Mouse (Mus musculus): ENCODE results near the gene Letmd1. TPM values are rescaled to one million over a fixed set of nuclear protein-coding genes. Genes with fewer than 3 reads are reported as not detected.
"Not testable (repeated sequence)": the region's sequence is repeated elsewhere in the genome, so short reads cannot be mapped to it uniquely, and the experiment has no call there.

The Letmd1 gene
- polyA plus RNA-seq (2015; fragmentation: Nextera tagmentation; extraction: Ambion mirVana), result 12.8 and 15.3 TPM in 2 replicates

DNA sequence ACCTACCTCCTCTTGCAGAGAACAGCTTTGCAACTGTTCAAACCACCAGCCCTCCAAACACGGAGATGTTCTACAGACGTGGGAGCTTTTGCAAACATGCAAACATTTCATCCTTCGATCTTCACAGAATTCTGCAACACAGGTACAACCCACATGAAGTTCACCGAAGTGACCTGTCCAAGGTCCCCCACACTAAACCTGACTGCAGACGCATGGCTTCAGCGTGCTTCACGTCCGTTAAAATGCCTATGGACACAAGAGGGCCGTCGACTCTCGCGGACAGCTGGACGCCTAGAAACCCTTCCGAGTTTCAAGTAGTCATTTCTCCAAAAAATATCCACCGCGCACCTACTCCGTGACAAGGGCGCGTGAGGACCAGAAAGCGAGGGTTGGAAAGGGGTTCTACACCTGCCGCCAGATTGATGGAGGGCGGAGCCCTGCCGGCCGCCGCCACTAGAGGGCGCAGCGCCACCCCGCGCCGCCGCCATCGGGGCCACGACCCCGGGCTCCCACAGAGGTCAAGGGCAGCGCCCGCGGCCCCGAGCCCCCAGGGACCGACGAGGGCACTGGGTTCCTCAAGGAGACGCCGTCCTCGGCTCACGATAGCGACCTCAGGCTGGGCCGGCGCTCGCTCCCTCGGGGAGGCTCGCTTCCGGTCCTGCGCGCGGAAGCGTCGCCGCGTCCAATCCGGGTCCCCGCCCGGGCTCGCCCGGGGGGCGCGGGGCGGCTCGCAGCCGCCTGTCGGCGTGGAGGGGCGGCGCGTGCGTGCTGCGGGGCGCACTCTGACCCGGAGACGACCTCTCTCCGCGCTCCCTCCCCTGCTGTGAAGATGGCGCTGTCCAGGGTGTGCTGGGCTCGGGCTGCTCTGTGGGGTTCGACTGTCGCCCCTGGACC is at the start of gene Letmd1:
TSS of gene Letmd1 (plus strand) at position 729 of the 894 bp plus-strand sequence.
- no peaks in the 10 kb centered on the region for H3K27me3 ChIP-seq (ENCODE audit: control insufficient read depth, insufficient read depth, low read depth, low read length)
- peak; percentile 86 for ATAC-seq (ENCODE audit: low read depth)
- peak within 1 kb of the TSS; percentile 87 for H3K9ac ChIP-seq (ENCODE audit: low read depth, low read length)
- H3K4me2 ChIP-seq (ENCODE audit: low read depth, low read length), result peak within 1 kb of the TSS; percentile 92
- peak within 1 kb of the TSS; percentile 87 for H3K27ac ChIP-seq (ENCODE audit: low read length)
- WGBS (ENCODE audit: insufficient replicate concordance), result 2% methylated on average over 79 of the region's 84 CpGs
- peaks cover 22% of the 10 kb centered on the region for H3K4me1 ChIP-seq (ENCODE audit: control insufficient read depth, low read depth, low read length)
- H3K36me3 ChIP-seq (ENCODE audit: control insufficient read depth, insufficient read depth), result peaks cover 7% of the 10 kb centered on the region; the same call in 1 of the 2 replicates
- peak within 1 kb of the TSS; percentile 88 for H3K4me3 ChIP-seq (ENCODE audit: low read depth, low read length)
- no peaks in the 10 kb centered on the region for H3K9me3 ChIP-seq (replicated peaks; ENCODE audit: control insufficient read depth, low read length)

DNA sequence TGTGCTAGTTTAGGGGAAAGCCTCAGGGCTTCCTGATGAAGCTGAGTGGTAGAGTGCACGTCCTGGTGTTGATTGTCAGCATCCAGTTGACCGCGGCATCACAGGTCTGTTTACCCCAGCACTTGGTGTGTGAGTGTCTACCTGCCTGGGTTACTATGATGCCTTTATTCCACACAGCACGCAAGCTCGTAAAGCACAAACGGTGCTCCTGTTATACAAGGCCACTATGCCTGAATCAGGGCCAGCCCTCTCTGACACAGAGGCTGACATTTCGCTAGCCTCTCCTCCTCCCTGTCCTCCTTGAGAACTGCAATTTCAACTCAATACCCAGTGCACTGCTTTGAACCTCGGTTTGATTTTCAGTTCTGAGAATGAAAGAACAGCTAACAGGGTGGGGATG is 49.5 kb upstream of the Letmd1 start:
- Histone ChIP-seq H3K27ac (ENCODE audit: low read length) (peak overlapping the region; percentile 97), H3K4me2 (ENCODE audit: low read depth, low read length) (peak overlapping the region; percentile 74), H3K9ac (ENCODE audit: low read depth, low read length) (peak overlapping the region; percentile 61), H3K27me3 (ENCODE audit: control insufficient read depth, insufficient read depth, low read depth, low read length) (peaks cover 4% of the 10 kb centered on the region), H3K9me3 (replicated peaks; ENCODE audit: control insufficient read depth, low read length) (no peaks in the 10 kb centered on the region), H3K4me3 (ENCODE audit: low read depth, low read length) (peak overlapping the region; percentile 84), H3K36me3 (ENCODE audit: control insufficient read depth, insufficient read depth) (no peaks in the 10 kb centered on the region), H3K4me1 (ENCODE audit: control insufficient read depth, low read depth, low read length) (peaks cover 80% of the 10 kb centered on the region)
- WGBS (ENCODE audit: insufficient replicate concordance), result 41% methylated on average over 8 of the region's 8 CpGs
- ATAC-seq (ENCODE audit: low read depth), result no peak

DNA sequence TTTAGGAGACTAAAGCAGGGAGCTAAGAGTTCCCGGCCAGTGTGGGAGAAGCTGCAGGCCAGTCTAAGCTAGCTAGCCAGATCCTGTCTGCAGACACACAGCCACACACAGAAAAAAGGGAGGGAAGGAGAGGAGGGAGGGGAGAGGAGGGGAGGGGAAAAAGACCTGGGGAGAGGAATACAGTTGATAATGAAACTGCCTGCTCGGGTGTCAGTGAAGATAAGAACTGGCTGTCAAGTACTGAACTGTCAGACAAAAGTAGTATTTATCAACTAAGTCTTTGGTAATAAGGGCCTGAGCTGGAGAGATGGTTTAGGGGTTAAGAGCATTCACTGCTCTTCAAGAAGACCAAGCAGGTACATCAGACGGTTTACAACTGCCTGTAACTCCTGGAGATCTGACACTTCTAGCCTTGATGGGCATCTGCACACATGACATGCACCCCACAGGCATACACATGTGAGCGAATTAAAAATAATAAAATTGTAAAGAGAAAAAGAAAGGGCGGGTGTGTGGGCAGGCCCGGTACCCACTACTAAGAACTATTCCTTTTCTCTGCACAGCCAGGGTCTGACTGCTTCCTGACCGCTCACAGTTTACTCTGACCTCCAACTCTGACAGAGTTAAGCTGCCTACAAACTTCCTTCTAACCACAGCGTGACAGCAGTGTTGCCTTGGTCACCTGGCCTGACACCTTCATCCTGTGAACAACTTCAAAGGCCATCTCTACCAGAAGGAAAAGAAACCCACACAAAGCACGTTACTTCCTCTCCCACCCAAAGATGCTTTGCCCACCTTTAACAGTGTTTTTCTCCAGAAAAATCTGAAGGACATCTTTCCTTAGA is 48.7 kb upstream of the Letmd1 start:
- H3K36me3 ChIP-seq (ENCODE audit: control insufficient read depth, insufficient read depth), result no peaks in the 10 kb centered on the region
- peak overlapping the region; percentile 74 for H3K4me2 ChIP-seq (ENCODE audit: low read depth, low read length)
- 20% methylated on average over 9 of the region's 9 CpGs for WGBS (ENCODE audit: insufficient replicate concordance)
- H3K4me3 ChIP-seq (ENCODE audit: low read depth, low read length), result peak overlapping the region; percentile 84
- ATAC-seq (ENCODE audit: low read depth), result peak; percentile 71
- peak overlapping the region; percentile 97 for H3K27ac ChIP-seq (ENCODE audit: low read length)
- peaks cover 13% of the 10 kb centered on the region for H3K27me3 ChIP-seq (ENCODE audit: control insufficient read depth, insufficient read depth, low read depth, low read length)
- H3K4me1 ChIP-seq (ENCODE audit: control insufficient read depth, low read depth, low read length), result peaks cover 76% of the 10 kb centered on the region
- peak overlapping the region; percentile 98 for H3K9ac ChIP-seq (ENCODE audit: low read depth, low read length)
- no peaks in the 10 kb centered on the region for H3K9me3 ChIP-seq (replicated peaks; ENCODE audit: control insufficient read depth, low read length)

DNA sequence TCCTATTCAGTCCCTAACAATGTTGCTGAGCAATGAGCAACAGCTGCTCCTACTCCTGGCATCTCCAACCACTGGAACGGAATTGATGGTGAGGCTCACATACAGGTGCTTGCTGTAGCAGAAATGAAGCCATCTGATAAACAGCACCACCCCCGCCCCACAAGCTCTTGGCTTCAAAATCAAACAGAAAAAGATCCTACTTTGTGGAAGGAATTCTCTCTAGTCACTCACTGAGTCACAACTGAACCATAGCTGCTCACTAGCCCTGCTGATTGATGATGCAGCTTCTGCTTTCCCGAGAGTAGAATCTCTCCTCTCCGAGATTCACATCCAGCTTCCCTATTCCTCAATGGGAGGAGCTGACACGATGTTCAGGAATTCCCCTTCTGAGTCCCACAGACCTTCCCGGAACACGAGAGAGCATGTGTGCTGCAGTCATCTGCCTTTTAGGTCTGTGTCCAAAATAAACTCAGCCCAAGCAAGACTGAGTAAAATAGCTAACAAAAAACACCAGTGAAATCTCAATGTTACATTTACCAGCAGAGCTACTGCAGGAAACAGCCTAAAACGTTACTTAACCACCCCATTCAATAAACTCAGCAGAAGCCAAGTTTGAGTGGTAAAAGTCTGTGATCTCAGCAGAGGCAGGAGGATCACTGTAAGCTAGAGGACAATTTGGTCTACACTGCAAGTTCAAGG is 47.6 kb upstream of the Letmd1 start:
- H3K27ac ChIP-seq (ENCODE audit: low read length), result peak overlapping the region; percentile 97
- H3K4me1 ChIP-seq (ENCODE audit: control insufficient read depth, low read depth, low read length), result peaks cover 65% of the 10 kb centered on the region

DNA sequence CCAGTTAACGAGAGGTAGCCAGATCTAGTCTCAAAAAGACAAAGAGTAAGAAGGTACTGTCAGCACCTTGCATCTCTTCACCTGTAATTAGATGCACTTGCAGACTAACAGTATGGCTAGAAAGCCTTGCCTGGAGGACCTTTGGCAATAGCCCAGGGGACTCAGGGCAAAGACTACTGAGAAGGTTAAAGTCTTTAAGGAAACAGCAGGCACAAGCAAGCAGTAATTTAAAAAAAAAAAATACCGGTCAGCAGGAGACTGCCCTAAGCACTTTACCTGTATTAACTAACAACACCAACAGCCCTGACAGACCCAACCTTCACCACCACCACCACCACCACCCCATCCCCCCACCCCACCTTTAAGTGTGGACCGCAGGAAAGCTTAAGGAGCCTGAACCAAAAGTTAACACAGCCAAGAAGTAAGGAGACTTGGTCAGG is 47.0 kb upstream of the Letmd1 start, which contains the start of gene Gm5475:
TSS of gene Gm5475 (plus strand) at position 390 of the 440 bp plus-strand sequence.
- 20% methylated on average over 3 of the region's 3 CpGs for WGBS (ENCODE audit: insufficient replicate concordance)
- Histone ChIP-seq H3K27ac (ENCODE audit: low read length) (peak within 1 kb of the TSS; percentile 97), H3K4me2 (ENCODE audit: low read depth, low read length) (peak within 1 kb of the TSS; percentile 99), H3K4me3 (ENCODE audit: low read depth, low read length) (peak within 1 kb of the TSS; percentile 84), H3K9ac (ENCODE audit: low read depth, low read length) (peak within 1 kb of the TSS; percentile 98), H3K4me1 (ENCODE audit: control insufficient read depth, low read depth, low read length) (peaks cover 61% of the 10 kb centered on the region), H3K27me3 (ENCODE audit: control insufficient read depth, insufficient read depth, low read depth, low read length) (peaks cover 16% of the 10 kb centered on the region)
- H3K36me3 ChIP-seq (ENCODE audit: control insufficient read depth, insufficient read depth); ATAC-seq (ENCODE audit: low read depth); H3K9me3 ChIP-seq (replicated peaks; ENCODE audit: control insufficient read depth, low read length): not testable (repeated sequence)

More for the DNA sequence above, 47.6 kb upstream of the Letmd1 start:
- peak overlapping the region; percentile 98 for H3K9ac ChIP-seq (ENCODE audit: low read depth, low read length)
- peak overlapping the region; percentile 84 for H3K4me3 ChIP-seq (ENCODE audit: low read depth, low read length)
- H3K36me3 ChIP-seq (ENCODE audit: control insufficient read depth, insufficient read depth), result no peaks in the 10 kb centered on the region
- peaks cover 16% of the 10 kb centered on the region for H3K27me3 ChIP-seq (ENCODE audit: control insufficient read depth, insufficient read depth, low read depth, low read length)
- ATAC-seq (ENCODE audit: low read depth), result no peak
- H3K9me3 ChIP-seq (replicated peaks; ENCODE audit: control insufficient read depth, low read length), result no peaks in the 10 kb centered on the region
- 10% methylated on average over 8 of the region's 8 CpGs for whole genome bisulfite sequencing (ENCODE audit: insufficient replicate concordance)
- H3K4me2 ChIP-seq (ENCODE audit: low read depth, low read length), result peak overlapping the region; percentile 74

DNA sequence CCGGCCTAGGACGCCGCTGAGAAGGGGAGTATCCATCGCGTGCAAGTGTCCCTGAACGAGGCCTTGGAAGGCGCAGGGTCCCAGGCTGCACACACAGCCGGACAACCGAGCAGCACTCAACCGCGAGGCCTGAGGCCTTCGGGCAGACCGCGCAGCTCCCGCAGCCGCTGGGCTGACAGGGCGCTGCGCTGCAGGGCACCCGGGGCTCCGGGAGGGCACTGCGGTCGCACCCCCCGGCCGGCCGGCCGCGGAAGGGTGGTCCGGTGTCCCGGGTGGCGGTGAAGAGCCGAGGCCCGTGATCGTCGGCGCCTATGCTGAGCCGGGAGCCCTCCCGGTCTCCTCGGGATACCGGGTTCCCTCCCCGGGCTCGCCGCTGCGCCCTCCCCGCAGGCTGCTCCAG is 46.3 kb upstream of the Letmd1 start:
- Histone ChIP-seq H3K9ac (ENCODE audit: low read depth, low read length) (peak overlapping the region; percentile 98), H3K36me3 (ENCODE audit: control insufficient read depth, insufficient read depth) (no peaks in the 10 kb centered on the region), H3K4me2 (ENCODE audit: low read depth, low read length) (peak overlapping the region; percentile 74), H3K27me3 (ENCODE audit: control insufficient read depth, insufficient read depth, low read depth, low read length) (peaks cover 16% of the 10 kb centered on the region), H3K27ac (ENCODE audit: low read length) (peak overlapping the region; percentile 97), H3K4me3 (ENCODE audit: low read depth, low read length) (peak overlapping the region; percentile 84), H3K9me3 (replicated peaks; ENCODE audit: control insufficient read depth, low read length) (no peaks in the 10 kb centered on the region), H3K4me1 (ENCODE audit: control insufficient read depth, low read depth, low read length) (peaks cover 54% of the 10 kb centered on the region)
- peak; percentile 28 for ATAC-seq (ENCODE audit: low read depth)
- 0% methylated on average over 42 of the region's 44 CpGs for WGBS (ENCODE audit: insufficient replicate concordance)

DNA sequence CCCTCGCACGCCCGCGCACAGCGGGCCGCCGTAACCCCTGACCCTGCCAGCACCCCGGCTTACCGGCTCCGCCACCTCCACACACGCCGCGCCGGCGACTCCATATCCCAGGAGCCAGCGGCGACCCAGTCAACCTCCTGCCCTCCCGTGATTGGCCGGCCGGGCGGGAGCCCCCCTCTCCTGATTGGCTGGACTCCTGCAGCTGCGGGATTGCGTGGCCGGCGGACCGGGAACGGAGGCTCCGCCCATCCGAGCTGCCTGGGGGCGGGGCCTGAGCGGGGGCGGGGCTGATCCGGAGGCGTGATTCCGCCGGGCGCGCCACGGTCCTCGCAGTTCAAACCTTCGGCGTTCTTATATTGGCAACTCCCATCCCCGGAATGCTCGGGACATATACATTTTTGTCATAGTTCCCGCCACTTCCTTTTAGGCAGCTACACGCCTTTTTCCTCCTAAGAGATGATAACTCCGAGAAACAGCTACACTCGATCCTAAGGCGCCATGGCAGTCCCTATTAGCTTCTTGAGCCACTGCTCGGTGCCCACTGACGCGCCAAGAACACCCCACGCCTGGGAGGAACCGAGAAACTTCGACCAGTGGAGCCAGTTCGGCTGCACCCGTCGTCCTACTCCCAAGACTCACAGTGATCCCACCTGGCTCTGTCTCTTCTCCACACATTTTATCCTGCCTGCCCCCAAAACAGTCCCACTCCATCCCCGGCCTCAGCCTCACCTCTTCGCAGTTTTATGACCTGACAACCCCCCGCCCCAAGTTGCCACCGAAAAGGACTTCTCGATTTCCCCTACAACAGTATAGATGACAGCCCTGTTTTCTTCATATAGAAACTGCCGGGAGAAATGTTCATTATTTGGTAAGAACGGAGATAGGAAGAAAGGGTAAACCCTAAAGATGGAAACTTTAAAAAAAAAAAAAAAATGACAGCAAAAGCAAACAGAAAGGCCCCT is 45.6 kb upstream of the Letmd1 start:
- H3K9me3 ChIP-seq (replicated peaks; ENCODE audit: control insufficient read depth, low read length), result no peaks in the 10 kb centered on the region
- H3K27me3 ChIP-seq (ENCODE audit: control insufficient read depth, insufficient read depth, low read depth, low read length), result peaks cover 16% of the 10 kb centered on the region
- ATAC-seq (ENCODE audit: low read depth), result peak; percentile 93
- no peaks in the 10 kb centered on the region for H3K36me3 ChIP-seq (ENCODE audit: control insufficient read depth, insufficient read depth)
- H3K4me2 ChIP-seq (ENCODE audit: low read depth, low read length), result peak overlapping the region; percentile 99
- H3K4me1 ChIP-seq (ENCODE audit: control insufficient read depth, low read depth, low read length), result peaks cover 47% of the 10 kb centered on the region
- H3K4me3 ChIP-seq (ENCODE audit: low read depth, low read length), result peak overlapping the region; percentile 84
- peak overlapping the region; percentile 97 for H3K27ac ChIP-seq (ENCODE audit: low read length)
- under 1% methylated on average over 58 of the region's 65 CpGs for WGBS (ENCODE audit: insufficient replicate concordance)
- peak overlapping the region; percentile 98 for H3K9ac ChIP-seq (ENCODE audit: low read depth, low read length)

All from liver, embryonic 16.5 days (tissue).